Mouse (Mus musculus): Measurements from ENCODE around the gene A230050P20Rik.

GRCm38 (mm10) chr9:20879097-20879792 lies 10.8 kb downstream of the A230050P20Rik start, which contains the start of gene Angptl6:
- TF ChIP-seq CTCF (IDR thresholded peaks at IDR 0.05; ENCODE audit: borderline replicate concordance, insufficient read depth, low read length) (no peak), POLR2A (IDR thresholded peaks at IDR 0.05; ENCODE audit: low read depth, low read length) (no peak; the same call in 1 of the 2 replicates)

All from embryonic fibroblast, embryonic 13.5 days (primary cell).